Mouse (Mus musculus): Measurements from ENCODE around the gene Mta1. TPM values are rescaled to one million over a fixed set of nuclear protein-coding genes. Genes with fewer than 3 reads are reported as not detected.

Gene Mta1
- polyA plus RNA-seq, 1 experiment, result 20.9 TPM

- Histone ChIP-seq H3K4me3 (replicated peaks; ENCODE audit: control insufficient read depth, low read depth, low read length) (no peak overlapping the region), H3K27ac (ENCODE audit: control insufficient read depth, insufficient read depth, low read depth, low read length, poor library complexity) (no peak overlapping the region), H3K4me1 (ENCODE audit: control insufficient read depth, insufficient read depth, low read length) (peaks cover 8% of the 10 kb centered on the region; the same call in 1 of the 2 replicates)
- WGBS, result 64% methylated on average over 3 of the region's 3 CpGs
- no peak for TF ChIP-seq POLR2A (IDR thresholded peaks at IDR 0.05; ENCODE audit: borderline replicate concordance, control insufficient read depth, low read depth, low read length)
- no peak for TF ChIP-seq CTCF (IDR thresholded peaks at IDR 0.05; ENCODE audit: control insufficient read depth, insufficient read depth, low read length)
Measured at GRCm38 (mm10) chr12:113149896-113150295, 51.8 kb downstream of the Mta1 start.

- 75% methylated on average over 4 of the region's 4 CpGs for WGBS
- no peak for TF ChIP-seq POLR2A (IDR thresholded peaks at IDR 0.05; ENCODE audit: borderline replicate concordance, control insufficient read depth, low read depth, low read length)
- no peak for TF ChIP-seq CTCF (IDR thresholded peaks at IDR 0.05; ENCODE audit: control insufficient read depth, insufficient read depth, low read length)
- Histone ChIP-seq H3K4me3 (replicated peaks; ENCODE audit: control insufficient read depth, low read depth, low read length) (no peak overlapping the region), H3K27ac (ENCODE audit: control insufficient read depth, insufficient read depth, low read depth, low read length, poor library complexity) (no peak overlapping the region), H3K4me1 (ENCODE audit: control insufficient read depth, insufficient read depth, low read length) (peaks cover 8% of the 10 kb centered on the region; the same call in 1 of the 2 replicates)
Measured at GRCm38 (mm10) chr12:113150591-113150990, 52.5 kb downstream of the Mta1 start.

GRCm38 (mm10) chr12:113151046-113151445, 53.0 kb downstream of the Mta1 start:
- no peak overlapping the region for H3K4me3 ChIP-seq (replicated peaks; ENCODE audit: control insufficient read depth, low read depth, low read length)
- H3K27ac ChIP-seq (ENCODE audit: control insufficient read depth, insufficient read depth, low read depth, low read length, poor library complexity), result no peak overlapping the region

GRCm38 (mm10) chr12:113151661-113152271, 53.7 kb downstream of the Mta1 start:
- H3K27ac ChIP-seq (ENCODE audit: control insufficient read depth, insufficient read depth, low read depth, low read length, poor library complexity), result peak overlapping the region; percentile 56
- WGBS, result under 1% methylated on average over 36 of the region's 36 CpGs
- peaks cover 7% of the 10 kb centered on the region; the same call in 1 of the 2 replicates for H3K4me1 ChIP-seq (ENCODE audit: control insufficient read depth, insufficient read depth, low read length)
- peak overlapping the region; percentile 96 for H3K4me3 ChIP-seq (replicated peaks; ENCODE audit: control insufficient read depth, low read depth, low read length)
- peak; percentile 86; the same call in 1 of the 2 replicates for TF ChIP-seq POLR2A (IDR thresholded peaks at IDR 0.05; ENCODE audit: borderline replicate concordance, control insufficient read depth, low read depth, low read length)
- no peak for TF ChIP-seq CTCF (IDR thresholded peaks at IDR 0.05; ENCODE audit: control insufficient read depth, insufficient read depth, low read length)

More at GRCm38 (mm10) chr12:113151046-113151445, 53.0 kb downstream of the Mta1 start:
- no peak for TF ChIP-seq POLR2A (IDR thresholded peaks at IDR 0.05; ENCODE audit: borderline replicate concordance, control insufficient read depth, low read depth, low read length)
- no peak for TF ChIP-seq CTCF (IDR thresholded peaks at IDR 0.05; ENCODE audit: control insufficient read depth, insufficient read depth, low read length)
- WGBS, result 52% methylated on average over 8 of the region's 8 CpGs
- H3K4me1 ChIP-seq (ENCODE audit: control insufficient read depth, insufficient read depth, low read length), result peaks cover 8% of the 10 kb centered on the region; the same call in 1 of the 2 replicates

- no peak for TF ChIP-seq CTCF (IDR thresholded peaks at IDR 0.05; ENCODE audit: control insufficient read depth, insufficient read depth, low read length)
- no peak for TF ChIP-seq POLR2A (IDR thresholded peaks at IDR 0.05; ENCODE audit: borderline replicate concordance, control insufficient read depth, low read depth, low read length)
- H3K4me1 ChIP-seq (ENCODE audit: control insufficient read depth, insufficient read depth, low read length), result peaks cover 7% of the 10 kb centered on the region; the same call in 1 of the 2 replicates
- WGBS, result 2% methylated on average over 19 of the region's 19 CpGs
- H3K27ac ChIP-seq (ENCODE audit: control insufficient read depth, insufficient read depth, low read depth, low read length, poor library complexity), result peak overlapping the region; percentile 56
- H3K4me3 ChIP-seq (replicated peaks; ENCODE audit: control insufficient read depth, low read depth, low read length), result peak overlapping the region; percentile 96
Measured at GRCm38 (mm10) chr12:113152272-113152661, 54.2 kb downstream of the Mta1 start.

GRCm38 (mm10) chr12:113152991-113153525, 55.0 kb downstream of the Mta1 start:
- peak overlapping the region; percentile 96 for H3K4me3 ChIP-seq (replicated peaks; ENCODE audit: control insufficient read depth, low read depth, low read length)
- WGBS, result 72% methylated on average over 6 of the region's 6 CpGs
- no peak for TF ChIP-seq CTCF (IDR thresholded peaks at IDR 0.05; ENCODE audit: control insufficient read depth, insufficient read depth, low read length)
- TF ChIP-seq POLR2A (IDR thresholded peaks at IDR 0.05; ENCODE audit: borderline replicate concordance, control insufficient read depth, low read depth, low read length), result no peak
- H3K4me1 ChIP-seq (ENCODE audit: control insufficient read depth, insufficient read depth, low read length), result peaks cover 7% of the 10 kb centered on the region; the same call in 1 of the 2 replicates
- no peak overlapping the region for H3K27ac ChIP-seq (ENCODE audit: control insufficient read depth, insufficient read depth, low read depth, low read length, poor library complexity)

GRCm38 (mm10) chr12:113153971-113154370, 55.9 kb downstream of the Mta1 start:
- no peak for TF ChIP-seq CTCF (IDR thresholded peaks at IDR 0.05; ENCODE audit: control insufficient read depth, insufficient read depth, low read length)
- no peak for TF ChIP-seq POLR2A (IDR thresholded peaks at IDR 0.05; ENCODE audit: borderline replicate concordance, control insufficient read depth, low read depth, low read length)
- peaks cover 3% of the 10 kb centered on the region; the same call in 1 of the 2 replicates for H3K4me1 ChIP-seq (ENCODE audit: control insufficient read depth, insufficient read depth, low read length)
- H3K27ac ChIP-seq (ENCODE audit: control insufficient read depth, insufficient read depth, low read depth, low read length, poor library complexity), result peak overlapping the region; percentile 11; the same call in 1 of the 2 replicates
- WGBS, result 76% methylated on average over 7 of the region's 7 CpGs
- H3K4me3 ChIP-seq (replicated peaks; ENCODE audit: control insufficient read depth, low read depth, low read length), result no peak overlapping the region

- Histone ChIP-seq H3K4me3 (replicated peaks; ENCODE audit: control insufficient read depth, low read depth, low read length) (peak overlapping the region; percentile 77), H3K4me1 (ENCODE audit: control insufficient read depth, insufficient read depth, low read length) (peaks cover 3% of the 10 kb centered on the region; the same call in 1 of the 2 replicates), H3K27ac (ENCODE audit: control insufficient read depth, insufficient read depth, low read depth, low read length, poor library complexity) (peak overlapping the region; percentile 82)
- no peak for TF ChIP-seq POLR2A (IDR thresholded peaks at IDR 0.05; ENCODE audit: borderline replicate concordance, control insufficient read depth, low read depth, low read length)
- no peak for TF ChIP-seq CTCF (IDR thresholded peaks at IDR 0.05; ENCODE audit: control insufficient read depth, insufficient read depth, low read length)
- WGBS, result 71% methylated on average over 6 of the region's 6 CpGs
Measured at GRCm38 (mm10) chr12:113154747-113155075, 56.6 kb downstream of the Mta1 start.

Measured in bone marrow, adult 2 months (tissue).